Mouse (Mus musculus) intestine, embryonic 15.5 days (tissue): ENCODE measurements around the gene Slc37a4. TPM values are rescaled to one million over a fixed set of nuclear protein-coding genes. Genes with fewer than 3 reads are reported as not detected.
"Not testable (repeated sequence)": the region's sequence is repeated elsewhere in the genome, so short reads cannot be mapped to it uniquely, and the experiment has no call there.

Source experiments
- ATAC-seq: fragments of 200-750 bp; cut with Nextera tagmentation; 2 replicates; pipeline ENCODE4 v1.8.0; 2017; ENCODE audit warnings: moderate TSS enrichment, moderate library complexity
- H3K27ac ChIP-seq: fragments of 300-500 bp; sonication (generic); 2 replicates; pipeline ENCODE4 v1.5.1; 2015; ENCODE audit warnings: mild to moderate bottlenecking, inconsistent platforms
- H3K27me3 ChIP-seq: fragments of 300-500 bp; sonication (generic); replicated peaks from 2 replicates; pipeline ENCODE4 v1.6.1; 2015; ENCODE audit warnings: inconsistent platforms
- H3K36me3 ChIP-seq: fragments of 300-500 bp; sonication (generic); 2 replicates; pipeline ENCODE4 v1.6.1; 2015; ENCODE audit warnings: inconsistent platforms
- H3K4me1 ChIP-seq: fragments of 300-500 bp; sonication (generic); replicated peaks from 2 replicates; pipeline ENCODE4 v1.6.1; 2015; ENCODE audit warnings: inconsistent platforms
- H3K4me2 ChIP-seq: fragments of 300-500 bp; sonication (generic); replicated peaks from 2 replicates; pipeline ENCODE4 v1.6.1; 2015; ENCODE audit warnings: mild to moderate bottlenecking, inconsistent platforms
- H3K4me3 ChIP-seq: fragments of 300-500 bp; sonication (generic); replicated peaks from 2 replicates; pipeline ENCODE4 v1.5.1; 2015; ENCODE audit warnings: inconsistent platforms
- H3K9ac ChIP-seq: fragments of 300-500 bp; sonication (generic); 2 replicates; pipeline ENCODE4 v1.6.1; 2015; ENCODE audit warnings: inconsistent platforms
- H3K9me3 ChIP-seq: fragments of 300-500 bp; sonication (generic); 2 replicates; pipeline ENCODE4 v1.6.1; 2016; ENCODE audit warnings: inconsistent platforms
- WGBS: fragments of 180-500 bp; shearing (Covaris S2); methylation state at CpG from one replicate; pipeline ENCODE4 v1.1.7; 2015; 5-methylcytosine and 5-hydroxymethylcytosine counted together
- polyA plus RNA-seq: library from polyadenylated mRNA; unstranded; fragments of >200 nt; fragmentation: Nextera tagmentation; extraction: Ambion mirVana; gene quantifications from 2 replicates; pipeline ENCODE4 v1.2.1, GENCODE M21; 2015

Slc37a4 gene
- 51.7 and 59.2 TPM in 2 replicates for polyA plus RNA-seq

DNA sequence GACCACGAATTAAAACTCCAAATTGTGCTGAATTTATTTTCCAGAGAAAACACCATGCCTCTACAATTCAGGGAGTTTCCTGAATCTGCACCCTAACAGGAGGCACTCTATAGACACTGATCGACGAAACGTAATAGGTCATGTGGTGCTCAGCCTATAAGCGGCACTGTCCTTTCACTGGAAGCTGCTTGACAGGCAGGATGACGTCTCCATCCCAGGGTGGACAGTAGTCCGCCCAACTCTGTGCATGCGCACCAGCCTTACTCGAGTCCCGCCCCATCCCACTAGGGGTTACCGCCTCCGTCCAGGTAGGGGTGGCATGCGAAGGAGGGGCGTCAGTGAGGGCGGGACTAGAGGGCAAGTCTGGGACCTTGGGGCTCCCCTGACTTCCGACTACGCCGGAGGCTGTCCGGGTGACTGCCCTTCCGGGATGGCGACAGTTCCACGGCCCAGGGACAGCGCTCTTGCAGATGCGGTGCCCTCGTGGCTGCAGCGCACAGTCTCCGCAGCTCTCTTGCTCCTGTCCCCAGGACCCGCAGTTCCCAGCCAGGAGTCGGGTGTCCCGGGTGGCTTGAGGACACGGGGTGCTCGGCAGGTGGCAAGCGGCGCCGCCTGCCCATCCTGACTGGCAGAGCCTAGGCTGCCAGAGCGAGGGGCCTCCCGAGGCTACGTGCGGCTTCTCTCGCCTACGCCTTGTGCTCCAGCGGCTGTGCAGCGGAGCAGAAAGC is at the start of gene Slc37a4:
Gene Slc37a4 (plus strand): TSS at position 169 of the 728 bp plus-strand sequence.
- peak; percentile 98 for ATAC-seq
- no peaks in the 10 kb centered on the region for H3K9me3 ChIP-seq
- H3K4me2 ChIP-seq: peak within 1 kb of the TSS; percentile 79
- peaks cover 17% of the 10 kb centered on the region for H3K36me3 ChIP-seq
- WGBS: under 1% methylated on average over 43 of the region's 43 CpGs
- H3K27me3 ChIP-seq: no peaks in the 10 kb centered on the region
- peak within 1 kb of the TSS; percentile 79 for H3K9ac ChIP-seq
- peaks cover 18% of the 10 kb centered on the region; the same call in 1 of the 2 replicates for H3K4me1 ChIP-seq
- peak within 1 kb of the TSS; percentile 85 for H3K27ac ChIP-seq
- peak within 1 kb of the TSS; percentile 63 for H3K4me3 ChIP-seq

GRCm38 (mm10) chr9:44347166-44347565 is 49.5 kb upstream of the Slc37a4 start:
- Histone ChIP-seq H3K4me2 (no peak overlapping the region), H3K9me3 (no peaks in the 10 kb centered on the region), H3K9ac (no peak overlapping the region), H3K36me3 (peaks cover 38% of the 10 kb centered on the region), H3K4me3 (no peak overlapping the region), H3K27me3 (no peaks in the 10 kb centered on the region), H3K4me1 (peaks cover 11% of the 10 kb centered on the region), H3K27ac (no peak overlapping the region)
- ATAC-seq: no peak
- 87% methylated on average over 9 of the region's 9 CpGs for WGBS

GRCm38 (mm10) chr9:44347621-44348020 is 49.0 kb upstream of the Slc37a4 start:
- H3K36me3 ChIP-seq: peaks cover 43% of the 10 kb centered on the region
- 82% methylated on average over 4 of the region's 4 CpGs for WGBS
- no peak for ATAC-seq

GRCm38 (mm10) chr9:44348546-44348945 is 48.1 kb upstream of the Slc37a4 start:
- no peak overlapping the region for H3K9ac ChIP-seq
- no peak overlapping the region for H3K4me3 ChIP-seq
- no peaks in the 10 kb centered on the region for H3K4me1 ChIP-seq
- no peak overlapping the region for H3K27ac ChIP-seq
- no peaks in the 10 kb centered on the region for H3K27me3 ChIP-seq
- no peak overlapping the region for H3K4me2 ChIP-seq
- no peaks in the 10 kb centered on the region for H3K9me3 ChIP-seq
- 97% methylated on average over 4 of the region's 4 CpGs for WGBS
- H3K36me3 ChIP-seq: peaks cover 52% of the 10 kb centered on the region
- ATAC-seq: no peak

More at GRCm38 (mm10) chr9:44347621-44348020, 49.0 kb upstream of the Slc37a4 start:
- Histone ChIP-seq H3K27me3 (no peaks in the 10 kb centered on the region), H3K27ac (no peak overlapping the region), H3K4me2 (no peak overlapping the region), H3K4me1 (peaks cover 7% of the 10 kb centered on the region), H3K9ac (no peak overlapping the region), H3K9me3 (no peaks in the 10 kb centered on the region), H3K4me3 (no peak overlapping the region)

DNA sequence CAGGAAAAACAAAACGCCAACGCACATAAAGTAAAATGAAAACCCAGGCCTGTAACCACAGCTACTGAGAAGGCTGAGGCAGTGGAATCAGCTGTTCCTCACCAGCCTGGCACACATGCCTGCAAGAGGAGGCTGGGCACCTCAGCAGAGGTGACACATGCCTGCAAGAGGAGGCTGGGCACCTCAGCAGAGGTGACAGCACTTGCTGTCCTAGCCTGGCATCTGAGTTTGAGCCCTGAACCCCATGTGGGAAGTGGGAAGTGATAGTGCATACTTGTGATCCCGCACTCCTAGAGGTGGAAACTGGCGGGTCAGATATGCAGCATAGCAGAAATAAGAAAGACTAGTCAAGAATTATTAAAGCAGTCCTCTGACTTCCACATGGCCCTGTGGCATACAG is 45.3 kb upstream of the Slc37a4 start:
- Histone ChIP-seq H3K4me2 (no peak overlapping the region), H3K4me3 (no peak overlapping the region), H3K9me3 (no peaks in the 10 kb centered on the region), H3K27me3 (no peaks in the 10 kb centered on the region), H3K4me1 (no peaks in the 10 kb centered on the region), H3K27ac (no peak overlapping the region), H3K36me3 (peaks cover 72% of the 10 kb centered on the region), H3K9ac (no peak overlapping the region)
- 96% methylated on average over 4 of the region's 4 CpGs for WGBS
- no peak for ATAC-seq

GRCm38 (mm10) chr9:44352337-44352736 is 44.3 kb upstream of the Slc37a4 start:
- no peak overlapping the region for H3K4me3 ChIP-seq
- H3K27ac ChIP-seq: no peak overlapping the region
- no peak overlapping the region for H3K9ac ChIP-seq
- no peaks in the 10 kb centered on the region for H3K27me3 ChIP-seq
- no peak overlapping the region for H3K4me2 ChIP-seq
- 87% methylated on average over 10 of the region's 10 CpGs for WGBS
- no peak for ATAC-seq
- peaks cover 72% of the 10 kb centered on the region for H3K36me3 ChIP-seq
- no peaks in the 10 kb centered on the region for H3K4me1 ChIP-seq
- no peaks in the 10 kb centered on the region for H3K9me3 ChIP-seq

- Histone ChIP-seq H3K36me3 (peaks cover 70% of the 10 kb centered on the region), H3K27ac (no peak overlapping the region), H3K4me2 (no peak overlapping the region), H3K4me1 (no peaks in the 10 kb centered on the region), H3K9ac (no peak overlapping the region), H3K4me3 (no peak overlapping the region), H3K27me3 (no peaks in the 10 kb centered on the region), H3K9me3 (no peaks in the 10 kb centered on the region)
- no peak for ATAC-seq
- WGBS: 90% methylated on average over 6 of the region's 6 CpGs
These were observed 43.5 kb upstream of the Slc37a4 start for GRCm38 (mm10) chr9:44353142-44353541.

DNA sequence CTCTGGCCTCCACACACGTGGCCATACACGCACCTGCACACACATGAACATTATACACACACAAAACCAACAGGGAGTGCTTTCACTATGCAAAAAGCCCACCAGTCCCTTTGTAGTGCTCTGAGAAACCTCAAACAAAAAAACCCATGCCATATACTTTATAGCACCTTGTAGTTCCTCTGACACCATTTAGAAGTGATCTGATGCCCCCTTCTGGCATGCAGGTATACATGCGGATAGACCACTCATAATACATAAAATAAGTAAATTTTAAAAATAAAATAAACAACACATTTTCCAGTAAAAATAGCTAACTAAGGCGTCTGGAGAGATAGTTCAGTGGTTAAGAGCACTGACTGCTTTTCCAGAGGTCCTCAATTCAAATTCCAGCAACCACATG is 39.4 kb upstream of the Slc37a4 start:
- Histone ChIP-seq H3K9ac (no peak overlapping the region), H3K27ac (no peak overlapping the region), H3K36me3 (peaks cover 45% of the 10 kb centered on the region), H3K4me2 (no peak overlapping the region), H3K4me3 (no peak overlapping the region), H3K4me1 (peaks cover 8% of the 10 kb centered on the region), H3K27me3 (no peaks in the 10 kb centered on the region), H3K9me3 (no peaks in the 10 kb centered on the region)
- WGBS: 73% methylated on average over 4 of the region's 4 CpGs
- no peak for ATAC-seq

- peak within 1 kb of the TSS; percentile 73 for H3K9ac ChIP-seq
- H3K4me3 ChIP-seq: peak within 1 kb of the TSS; percentile 81
- no peaks in the 10 kb centered on the region for H3K27me3 ChIP-seq
- H3K9me3 ChIP-seq: no peaks in the 10 kb centered on the region
- H3K27ac ChIP-seq: peak within 1 kb of the TSS; percentile 75
- peak within 1 kb of the TSS; percentile 63 for H3K4me2 ChIP-seq
- WGBS: under 1% methylated on average over 44 of the region's 44 CpGs
- peak; percentile 95 for ATAC-seq
- peaks cover 11% of the 10 kb centered on the region for H3K36me3 ChIP-seq
- H3K4me1 ChIP-seq: peaks cover 8% of the 10 kb centered on the region
These were observed 35.3 kb upstream of the Slc37a4 start, which contains the start of gene Vps11 for GRCm38 (mm10) chr9:44361190-44361917. Gene Vps11 (minus strand): TSS chr9:44361670.

DNA sequence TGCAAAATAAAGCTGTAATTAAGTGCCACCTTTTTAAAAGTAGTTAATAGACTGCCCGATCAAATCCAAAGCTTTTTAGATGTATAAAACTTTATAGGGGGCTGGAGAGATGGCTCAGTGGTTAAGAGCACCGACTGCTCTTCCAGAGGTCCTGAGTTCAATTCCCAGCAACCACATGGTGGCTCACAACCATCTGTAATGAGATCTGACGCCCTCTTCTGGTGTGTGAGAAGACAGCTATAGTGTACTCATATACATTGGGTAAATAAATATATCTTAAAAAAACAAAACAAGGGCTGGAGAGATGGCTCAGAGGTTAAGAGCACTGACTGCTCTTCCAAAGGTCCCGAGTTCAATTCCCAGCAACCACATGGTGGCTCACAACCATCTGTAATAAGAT is 34.7 kb upstream of the Slc37a4 start:
- ATAC-seq: peak; percentile 29
- Histone ChIP-seq H3K4me2 (peak overlapping the region; percentile 63), H3K27ac (peak overlapping the region; percentile 75), H3K4me3 (peak overlapping the region; percentile 81)
- H3K4me1 ChIP-seq, H3K27me3 ChIP-seq, H3K9ac ChIP-seq, H3K9me3 ChIP-seq, H3K36me3 ChIP-seq: not testable (repeated sequence)
- WGBS: 44% methylated on average over 4 of the region's 4 CpGs

GRCm38 (mm10) chr9:44364480-44364879 is 32.2 kb upstream of the Slc37a4 start:
- no peak overlapping the region for H3K4me3 ChIP-seq
- H3K4me1 ChIP-seq: peaks cover 8% of the 10 kb centered on the region
- no peak overlapping the region for H3K27ac ChIP-seq
- ATAC-seq: no peak
- H3K9ac ChIP-seq: no peak overlapping the region
- H3K27me3 ChIP-seq: no peaks in the 10 kb centered on the region
- H3K4me2 ChIP-seq: no peak overlapping the region
- WGBS: 68% methylated on average over 3 of the region's 3 CpGs
- H3K9me3 ChIP-seq: no peaks in the 10 kb centered on the region
- H3K36me3 ChIP-seq: no peaks in the 10 kb centered on the region

- no peaks in the 10 kb centered on the region for H3K36me3 ChIP-seq
- no peak overlapping the region for H3K27ac ChIP-seq
- H3K9me3 ChIP-seq: no peaks in the 10 kb centered on the region
- no peak overlapping the region for H3K4me2 ChIP-seq
- no peaks in the 10 kb centered on the region for H3K4me1 ChIP-seq
- ATAC-seq: no peak
- no peak overlapping the region for H3K9ac ChIP-seq
- no peak overlapping the region for H3K4me3 ChIP-seq
- H3K27me3 ChIP-seq: no peaks in the 10 kb centered on the region
These were observed 23.3 kb upstream of the Slc37a4 start for GRCm38 (mm10) chr9:44373386-44373785.
